8 mouse cellular contexts compared by ENCODE assay signal in genomic region chr10:126330305-126330969, GRCm38 (mm10).
DNase-seq lines count a peak whose midpoint lies in the region; ATAC-seq and TF ChIP-seq lines count a peak whose summit lies in the region.

No protein-coding gene starts in this region.

- peak; percentile 39 for DNase-seq in brain, embryonic 18.5 days (ENCODE audit: low read depth, low spot score)
- peak; percentile 58 for DNase-seq in fibroblast of lung, adult 2 months (ENCODE audit: low read depth)
- DNase-seq in limb, embryonic 14.5 days (ENCODE audit: low spot score), result peak; percentile 75
- peak; percentile 40 to 77 for DNase-seq in spleen, postnatal 10 days (ENCODE audit: low spot score in 2 of 2)

- no peak overlapping the region for H3K27ac ChIP-seq in heart, embryonic 12.5 days (ENCODE audit: poor library complexity, severe bottlenecking)
- H3K27ac ChIP-seq in kidney, embryonic 16.5 days (ENCODE audit: low read length), result peak overlapping the region; percentile 29; the same call in 1 of the 2 replicates
- peak overlapping the region; percentile 53; the same call in 1 of the 2 replicates for H3K27ac ChIP-seq in limb, embryonic 14.5 days (replicated peaks; ENCODE audit: low read depth, low read length)
- H3K27ac ChIP-seq in midbrain, embryonic 16.5 days (ENCODE audit: low read length), result no peak overlapping the region

- H3K9ac ChIP-seq in heart, embryonic 12.5 days, result no peak overlapping the region
- no peak overlapping the region for H3K9ac ChIP-seq in kidney, embryonic 16.5 days (replicated peaks; ENCODE audit: low read length)
- H3K9ac ChIP-seq in limb, embryonic 14.5 days (ENCODE audit: low read depth, low read length, severe bottlenecking), result no peak overlapping the region
- peak overlapping the region; percentile 11; the same call in 1 of the 2 replicates for H3K9ac ChIP-seq in midbrain, embryonic 16.5 days (ENCODE audit: low read depth, low read length)

- H3K4me3 ChIP-seq in heart, embryonic 12.5 days, result no peak overlapping the region
- H3K4me3 ChIP-seq in kidney, embryonic 16.5 days (ENCODE audit: low read length), result no peak overlapping the region; the same call in 1 of the 2 replicates
- no peak overlapping the region for H3K4me3 ChIP-seq in limb, embryonic 14.5 days (replicated peaks; ENCODE audit: low read length)
- no peak overlapping the region; the same call in 1 of the 2 replicates for H3K4me3 ChIP-seq in midbrain, embryonic 16.5 days (ENCODE audit: low read depth, low read length)

- no peaks in the 10 kb centered on the region for H3K27me3 ChIP-seq in heart, embryonic 12.5 days (replicated peaks)
- no peaks in the 10 kb centered on the region for H3K27me3 ChIP-seq in kidney, embryonic 16.5 days (ENCODE audit: insufficient read depth, low read length)
- H3K27me3 ChIP-seq in limb, embryonic 14.5 days (ENCODE audit: control insufficient read depth, insufficient read depth, low read length), result no peaks in the 10 kb centered on the region
- H3K27me3 ChIP-seq in midbrain, embryonic 16.5 days (ENCODE audit: control insufficient read depth, insufficient read depth, low read depth, low read length), result no peaks in the 10 kb centered on the region

- ATAC-seq in heart, embryonic 12.5 days (ENCODE audit: insufficient number of reproducible peaks, low FRiP score), result peak; percentile 86; the same call in 1 of the 2 replicates
- ATAC-seq in kidney, embryonic 16.5 days (ENCODE audit: low FRiP score, low TSS enrichment), result peak; percentile 98
- peak; percentile 91 for ATAC-seq in limb, embryonic 14.5 days (ENCODE audit: low FRiP score, low read depth)
- peak; percentile 92 for ATAC-seq in midbrain, embryonic 16.5 days
- no peak for ATAC-seq in activated CD4-positive, CD25-positive, alpha-beta regulatory T cell, adult 4 months

- 8% methylated on average over 17 of the region's 17 CpGs for WGBS in heart, embryonic 12.5 days
- WGBS in kidney, embryonic 16.5 days, result 5% methylated on average over 17 of the region's 17 CpGs
- WGBS in limb, embryonic 14.5 days, result 5% methylated on average over 17 of the region's 17 CpGs
- WGBS in midbrain, embryonic 16.5 days, result 4% methylated on average over 17 of the region's 17 CpGs

- TF ChIP-seq POLR2A in limb, embryonic 14.5 days (IDR thresholded peaks at IDR 0.05; ENCODE audit: borderline replicate concordance, extremely low read depth, insufficient read depth, insufficient read length), result no peak

- H3K4me2 ChIP-seq in heart, embryonic 12.5 days, result peak overlapping the region; percentile 23; the same call in 1 of the 2 replicates
- H3K4me2 ChIP-seq in kidney, embryonic 16.5 days (replicated peaks; ENCODE audit: low read depth, low read length), result peak overlapping the region; percentile 39
- peak overlapping the region; percentile 39 for H3K4me2 ChIP-seq in limb, embryonic 14.5 days (replicated peaks; ENCODE audit: low read depth, low read length, severe bottlenecking)
- peak overlapping the region; percentile 45 for H3K4me2 ChIP-seq in midbrain, embryonic 16.5 days (ENCODE audit: low read length)

- H3K4me1 ChIP-seq in heart, embryonic 12.5 days (replicated peaks), result no peaks in the 10 kb centered on the region
- 0 out of 2 replicates have a peak, but pooled peaks cover 9% of the 10 kb centered on the region for H3K4me1 ChIP-seq in kidney, embryonic 16.5 days (ENCODE audit: insufficient read depth, low read length)
- H3K4me1 ChIP-seq in limb, embryonic 14.5 days (ENCODE audit: control insufficient read depth, insufficient read depth, low read length), result peaks cover 6% of the 10 kb centered on the region; the same call in 1 of the 2 replicates
- H3K4me1 ChIP-seq in midbrain, embryonic 16.5 days (ENCODE audit: control insufficient read depth, insufficient read depth, low read length), result peaks cover 10% of the 10 kb centered on the region

- no peaks in the 10 kb centered on the region for H3K9me3 ChIP-seq in heart, embryonic 12.5 days (replicated peaks)
- no peaks in the 10 kb centered on the region for H3K9me3 ChIP-seq in kidney, embryonic 16.5 days (ENCODE audit: low read length)
- no peaks in the 10 kb centered on the region for H3K9me3 ChIP-seq in limb, embryonic 14.5 days (ENCODE audit: control insufficient read depth, low read length)
- no peaks in the 10 kb centered on the region for H3K9me3 ChIP-seq in midbrain, embryonic 16.5 days (replicated peaks; ENCODE audit: control insufficient read depth, low read length, poor library complexity, severe bottlenecking)

- H3K36me3 ChIP-seq in heart, embryonic 12.5 days, result no peaks in the 10 kb centered on the region
- no peaks in the 10 kb centered on the region for H3K36me3 ChIP-seq in kidney, embryonic 16.5 days (ENCODE audit: insufficient read depth, low read length)
- no peaks in the 10 kb centered on the region for H3K36me3 ChIP-seq in limb, embryonic 14.5 days (ENCODE audit: control insufficient read depth, insufficient read depth, low read length)
- no peaks in the 10 kb centered on the region for H3K36me3 ChIP-seq in midbrain, embryonic 16.5 days (ENCODE audit: control insufficient read depth, insufficient read depth, low read length)

Comparison
In these comparisons a context has a peak if more than half of its experiments do, and no peak if none do; other contexts are left out.
1. H3K27ac ChIP-seq: peak in kidney, embryonic 16.5 days (single experiment) and limb, embryonic 14.5 days (single experiment); none in heart, embryonic 12.5 days (single experiment) and midbrain, embryonic 16.5 days (single experiment).
2. Peak in every context shown above with its lines, with median percentiles within 50 percentile points of each other: DNase-seq and H3K4me2 ChIP-seq.